Mouse (Mus musculus) ES-Bruce4 (cell line): Measurements from ENCODE around the gene Foxk1. TPM values are rescaled to one million over a fixed set of nuclear protein-coding genes. Genes with fewer than 3 reads are reported as not detected.

Experiments
- H3K27ac ChIP-seq: 2 replicates; pipeline ENCODE4 v1.5.1; 2012; ENCODE audit warnings: low read length, inconsistent platforms; ENCODE audit not compliant: insufficient read depth
- H3K27me3 ChIP-seq: 2 replicates; pipeline ENCODE4 v1.6.1; 2012; ENCODE audit warnings: mild to moderate bottlenecking, low read length, inconsistent platforms; ENCODE audit not compliant: control insufficient read depth, poor library complexity, insufficient read depth, severe bottlenecking
- H3K36me3 ChIP-seq: 2 replicates; pipeline ENCODE4 v1.6.1; 2012; ENCODE audit warnings: inconsistent platforms, mild to moderate bottlenecking, low read length, moderate library complexity; ENCODE audit not compliant: control insufficient read depth, poor library complexity, insufficient read depth, severe bottlenecking
- H3K4me1 ChIP-seq: one replicate; pipeline ENCODE4 v1.8.1; 2011; ENCODE audit warnings: low read length; ENCODE audit not compliant: control insufficient read depth, insufficient read depth
- H3K4me3 ChIP-seq: 2 replicates; pipeline ENCODE4 v1.5.1; 2011; ENCODE audit warnings: low read depth, mild to moderate bottlenecking, low read length
- H3K9ac ChIP-seq: 2 replicates; pipeline ENCODE4 v1.6.1; 2012; ENCODE audit warnings: low read depth, mild to moderate bottlenecking, inconsistent platforms; ENCODE audit not compliant: poor library complexity, severe bottlenecking
- H3K9me3 ChIP-seq: replicated peaks from 2 replicates; pipeline ENCODE4 v1.6.1; 2012; ENCODE audit warnings: mild to moderate bottlenecking, low read length, inconsistent platforms; ENCODE audit not compliant: control insufficient read depth, poor library complexity, insufficient read depth, severe bottlenecking
- CTCF ChIP-seq: IDR thresholded peaks from one replicate; pipeline ENCODE4 v1.8.1; 2011; ENCODE audit warnings: low read depth, low read length
- EP300 ChIP-seq: IDR thresholded peaks from 2 replicates; pipeline ENCODE4 v1.6.1; 2011; ENCODE audit warnings: low read depth, low read length; ENCODE audit not compliant: insufficient read depth
- POLR2A ChIP-seq: IDR thresholded peaks from one replicate; pipeline ENCODE4 v1.8.1; 2011; ENCODE audit warnings: low read length; ENCODE audit not compliant: insufficient read depth
- polyA plus RNA-seq: library from polyadenylated mRNA; stranded (reverse); fragments of >200 nt; gene quantifications from 2 replicates; pipeline ENCODE4 v1.2.4, GENCODE M21; 2011; ENCODE audit warnings: low read depth; ENCODE audit not compliant: missing spikeins, insufficient read depth, insufficient read length

Gene Foxk1
- polyA plus RNA-seq, 1 experiment, result 17.7 TPM

DNA sequence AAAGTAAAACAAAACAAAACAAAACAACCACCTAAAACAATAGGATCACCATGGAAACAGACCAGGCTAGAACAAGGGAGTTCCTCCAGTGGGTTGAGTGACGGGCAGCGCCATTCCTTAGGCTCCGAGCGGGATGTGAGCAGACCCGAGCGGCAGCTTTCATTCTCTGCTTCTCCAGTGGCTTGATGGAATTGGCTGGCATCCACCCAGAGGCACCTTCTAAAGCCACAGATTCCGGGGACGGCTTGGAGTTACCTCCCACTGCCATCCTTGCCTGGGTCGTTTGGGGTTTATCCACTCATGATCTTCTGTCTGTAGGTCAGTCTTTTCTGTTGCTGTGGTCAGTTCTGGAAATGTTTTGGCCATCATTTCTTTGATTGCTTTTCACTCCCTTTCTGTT lies 19.6 kb downstream of the Foxk1 start:
- Histone ChIP-seq H3K9me3 (no peaks in the 10 kb centered on the region), H3K36me3 (no peaks in the 10 kb centered on the region), H3K9ac (no peak overlapping the region), H3K27ac (no peak overlapping the region), H3K4me3 (no peak overlapping the region), H3K27me3 (no peaks in the 10 kb centered on the region), H3K4me1 (peaks cover 2% of the 10 kb centered on the region)
- no peak for TF ChIP-seq EP300
- TF ChIP-seq POLR2A, result no peak
- no peak for TF ChIP-seq CTCF

DNA sequence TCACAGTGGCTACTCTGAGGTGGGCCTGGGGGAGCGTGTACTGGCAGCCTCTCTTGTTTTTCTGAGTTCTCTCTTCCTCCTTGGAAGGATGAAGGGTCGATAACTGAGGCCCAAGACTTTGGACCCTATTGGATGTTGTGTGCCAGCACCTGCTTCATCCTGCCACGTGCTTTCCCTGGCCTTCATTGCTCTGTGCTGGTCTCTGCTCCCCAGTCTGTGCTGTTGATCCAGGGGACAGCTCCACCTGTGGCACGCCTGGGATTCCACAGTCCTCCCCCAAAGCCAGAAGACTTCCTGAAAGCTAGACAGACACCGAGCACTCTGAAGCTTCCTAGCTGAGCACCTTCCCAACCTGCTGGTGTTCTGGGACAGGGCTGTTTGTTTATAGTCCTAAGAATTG lies 20.6 kb downstream of the Foxk1 start:
- Histone ChIP-seq H3K4me1 (no peaks in the 10 kb centered on the region), H3K9ac (no peak overlapping the region), H3K36me3 (no peaks in the 10 kb centered on the region), H3K4me3 (no peak overlapping the region), H3K27ac (no peak overlapping the region), H3K9me3 (no peaks in the 10 kb centered on the region), H3K27me3 (no peaks in the 10 kb centered on the region)
- TF ChIP-seq POLR2A, result no peak
- TF ChIP-seq EP300, result no peak
- no peak for TF ChIP-seq CTCF

DNA sequence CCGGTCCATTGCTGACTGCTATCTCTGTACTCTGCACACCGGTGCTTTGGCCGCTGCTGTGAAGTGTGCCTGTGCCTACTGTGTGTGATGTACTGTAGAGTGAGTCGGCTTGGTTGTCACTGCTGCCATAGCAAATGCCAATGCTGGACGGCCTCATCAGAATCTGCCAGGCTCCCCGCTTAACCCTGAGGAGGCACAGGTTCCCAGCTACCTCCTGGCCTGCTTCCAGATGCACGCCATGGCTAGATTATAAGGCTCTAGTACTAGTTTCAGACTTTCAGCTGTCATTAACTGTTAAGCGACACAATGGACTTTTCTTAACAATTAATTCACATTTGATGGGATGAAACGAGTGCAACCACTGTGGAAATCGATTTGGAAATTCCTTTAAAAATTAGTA lies 21.8 kb downstream of the Foxk1 start:
- Histone ChIP-seq H3K4me1 (peaks cover 3% of the 10 kb centered on the region), H3K9me3 (no peaks in the 10 kb centered on the region), H3K36me3 (no peaks in the 10 kb centered on the region), H3K4me3 (no peak overlapping the region), H3K9ac (no peak overlapping the region), H3K27me3 (no peaks in the 10 kb centered on the region), H3K27ac (no peak overlapping the region)
- TF ChIP-seq EP300, result no peak

GRCm38 (mm10) chr5:142423701-142424100 lies 22.4 kb downstream of the Foxk1 start:
- TF ChIP-seq EP300 (no peak), POLR2A (no peak), CTCF (no peak)
- Histone ChIP-seq H3K9me3 (no peaks in the 10 kb centered on the region), H3K4me3 (no peak overlapping the region), H3K4me1 (peaks cover 3% of the 10 kb centered on the region), H3K36me3 (no peaks in the 10 kb centered on the region), H3K27me3 (no peaks in the 10 kb centered on the region), H3K9ac (no peak overlapping the region), H3K27ac (no peak overlapping the region)

GRCm38 (mm10) chr5:142424627-142425349 lies 23.5 kb downstream of the Foxk1 start:
- no peaks in the 10 kb centered on the region for H3K9me3 ChIP-seq
- TF ChIP-seq CTCF, result no peak
- TF ChIP-seq EP300, result no peak
- TF ChIP-seq POLR2A, result no peak
- no peak overlapping the region for H3K4me3 ChIP-seq
- H3K9ac ChIP-seq, result no peak overlapping the region
- no peaks in the 10 kb centered on the region for H3K36me3 ChIP-seq
- H3K4me1 ChIP-seq, result peaks cover 3% of the 10 kb centered on the region
- no peak overlapping the region for H3K27ac ChIP-seq
- no peaks in the 10 kb centered on the region for H3K27me3 ChIP-seq

GRCm38 (mm10) chr5:142426476-142426875 lies 25.2 kb downstream of the Foxk1 start:
- Histone ChIP-seq H3K9ac (no peak overlapping the region), H3K9me3 (no peaks in the 10 kb centered on the region), H3K4me1 (peaks cover 7% of the 10 kb centered on the region), H3K27me3 (no peaks in the 10 kb centered on the region), H3K4me3 (no peak overlapping the region), H3K27ac (no peak overlapping the region), H3K36me3 (no peaks in the 10 kb centered on the region)
- TF ChIP-seq CTCF (no peak), EP300 (no peak), POLR2A (no peak)
